ENCODE assay signal across 8 mouse cellular contexts in genomic region chr2:32966689-32967631, GRCm38 (mm10). TPM values are rescaled to one million over a fixed set of nuclear protein-coding genes. Genes with fewer than 3 reads are reported as not detected.
DNase-seq lines count a peak whose midpoint lies in the region; ATAC-seq and TF ChIP-seq lines count a peak whose summit lies in the region.

No protein-coding gene starts in this region.

- H3K36me3 ChIP-seq in E14TG2a.4 (ENCODE audit: insufficient read depth, low read length), result peaks cover 41% of the 10 kb centered on the region
- H3K36me3 ChIP-seq in forebrain, embryonic 11.5 days (ENCODE audit: control insufficient read depth, insufficient read depth, low read length), result peaks cover 10% of the 10 kb centered on the region
- H3K36me3 ChIP-seq in heart, embryonic 16.5 days (ENCODE audit: control insufficient read depth, insufficient read depth), result peaks cover 22% of the 10 kb centered on the region
- H3K36me3 ChIP-seq in liver, postnatal 0 days (replicated peaks; ENCODE audit: insufficient read depth, low read length), result peaks cover 10% of the 10 kb centered on the region
- H3K36me3 ChIP-seq in neural tube, embryonic 13.5 days, result peaks cover 26% of the 10 kb centered on the region

- DNase-seq in c-Kit-positive CD71-positive TER-119-positive erythroid progenitor cells, embryonic 14.5 days (ENCODE audit: low spot score), result peak; percentile 72
- DNase-seq in forebrain, embryonic 11.5 days (ENCODE audit: low spot score), result peak; percentile 87
- peak; percentile 89 to 91 for DNase-seq in kidney, postnatal 36 days
- DNase-seq in liver, postnatal 0 days, result peak; percentile 88
- DNase-seq in telencephalon, adult 2 months (ENCODE audit: low read depth, low spot score), result peak; percentile 90

- H3K9ac ChIP-seq in forebrain, embryonic 11.5 days (ENCODE audit: low read length), result peak overlapping the region; percentile 86
- peak overlapping the region; percentile 90 for H3K9ac ChIP-seq in heart, embryonic 16.5 days (ENCODE audit: low read length)
- peak overlapping the region; percentile 70 for H3K9ac ChIP-seq in liver, postnatal 0 days (replicated peaks)
- H3K9ac ChIP-seq in neural tube, embryonic 13.5 days, result peak overlapping the region; percentile 76

- no peaks in the 10 kb centered on the region for H3K27me3 ChIP-seq in E14TG2a.4 (ENCODE audit: insufficient read depth, low read length)
- no peaks in the 10 kb centered on the region for H3K27me3 ChIP-seq in forebrain, embryonic 11.5 days (ENCODE audit: control insufficient read depth, insufficient read depth, low read length)
- H3K27me3 ChIP-seq in heart, embryonic 16.5 days (ENCODE audit: control insufficient read depth, insufficient read depth, low read length), result no peaks in the 10 kb centered on the region
- no peaks in the 10 kb centered on the region for H3K27me3 ChIP-seq in liver, postnatal 0 days (ENCODE audit: insufficient read depth, low read length)
- H3K27me3 ChIP-seq in neural tube, embryonic 13.5 days, result no peaks in the 10 kb centered on the region

- peaks cover 68% of the 10 kb centered on the region for H3K4me1 ChIP-seq in E14TG2a.4 (replicated peaks; ENCODE audit: low read depth, low read length)
- H3K4me1 ChIP-seq in forebrain, embryonic 11.5 days (replicated peaks; ENCODE audit: control insufficient read depth, insufficient read depth, low read length), result peaks cover 16% of the 10 kb centered on the region; the same call in 1 of the 2 replicates
- peaks cover 51% of the 10 kb centered on the region for H3K4me1 ChIP-seq in heart, embryonic 16.5 days (ENCODE audit: control insufficient read depth, insufficient read depth, low read length)
- H3K4me1 ChIP-seq in liver, postnatal 0 days (ENCODE audit: insufficient read depth), result peaks cover 45% of the 10 kb centered on the region
- peaks cover 62% of the 10 kb centered on the region for H3K4me1 ChIP-seq in neural tube, embryonic 13.5 days (replicated peaks)

- peak overlapping the region; percentile 95 for H3K4me2 ChIP-seq in forebrain, embryonic 11.5 days (ENCODE audit: low read depth, low read length, severe bottlenecking)
- H3K4me2 ChIP-seq in heart, embryonic 16.5 days (ENCODE audit: low read depth, low read length), result peak overlapping the region; percentile 96
- peak overlapping the region; percentile 73 for H3K4me2 ChIP-seq in liver, postnatal 0 days (ENCODE audit: low read depth, low read length)
- H3K4me2 ChIP-seq in neural tube, embryonic 13.5 days, result peak overlapping the region; percentile 87

- 1% methylated on average over 55 of the region's 55 CpGs for WGBS in forebrain, embryonic 11.5 days
- WGBS in heart, embryonic 16.5 days, result under 1% methylated on average over 55 of the region's 55 CpGs
- WGBS in liver, postnatal 0 days (ENCODE audit: insufficient replicate concordance), result 1% methylated on average over 55 of the region's 55 CpGs
- WGBS in neural tube, embryonic 13.5 days, result under 1% methylated on average over 55 of the region's 55 CpGs

- H3K4me3 ChIP-seq in E14TG2a.4 (replicated peaks; ENCODE audit: low read length), result peak overlapping the region; percentile 86
- peak overlapping the region; percentile 57 for H3K4me3 ChIP-seq in forebrain, embryonic 11.5 days (ENCODE audit: low read depth, low read length)
- peak overlapping the region; percentile 84 for H3K4me3 ChIP-seq in heart, embryonic 16.5 days (ENCODE audit: low read length)
- peak overlapping the region; percentile 69 for H3K4me3 ChIP-seq in liver, postnatal 0 days (ENCODE audit: low read depth, low read length)
- H3K4me3 ChIP-seq in neural tube, embryonic 13.5 days, result peak overlapping the region; percentile 59

- TF ChIP-seq EP300 in liver, postnatal 0 days (IDR thresholded peaks at IDR 0.05; ENCODE audit: low read depth), result no peak; the same call in 1 of the 2 replicates

- H3K27ac ChIP-seq in forebrain, embryonic 11.5 days (ENCODE audit: low read depth, low read length), result peak overlapping the region; percentile 83
- H3K27ac ChIP-seq in heart, embryonic 16.5 days (ENCODE audit: low read length), result peak overlapping the region; percentile 100
- peak overlapping the region; percentile 94 for H3K27ac ChIP-seq in liver, postnatal 0 days (ENCODE audit: low read depth)
- H3K27ac ChIP-seq in neural tube, embryonic 13.5 days (replicated peaks), result peak overlapping the region; percentile 94

- ATAC-seq in forebrain, embryonic 11.5 days (replicated peaks; ENCODE audit: low FRiP score), result peak; percentile 84
- peak; percentile 78 for ATAC-seq in heart, embryonic 16.5 days (replicated peaks; ENCODE audit: extremely low read depth, insufficient read depth, low FRiP score)
- ATAC-seq in liver, postnatal 0 days, result peak; percentile 87
- ATAC-seq in neural tube, embryonic 13.5 days (ENCODE audit: low read depth), result peak; percentile 91

- H3K9me3 ChIP-seq in E14TG2a.4 (ENCODE audit: low read length), result no peaks in the 10 kb centered on the region
- no peaks in the 10 kb centered on the region for H3K9me3 ChIP-seq in forebrain, embryonic 11.5 days (ENCODE audit: control insufficient read depth, low read length)
- H3K9me3 ChIP-seq in heart, embryonic 16.5 days (replicated peaks; ENCODE audit: control insufficient read depth, low read length), result no peaks in the 10 kb centered on the region
- H3K9me3 ChIP-seq in liver, postnatal 0 days (ENCODE audit: low read length), result no peaks in the 10 kb centered on the region
- H3K9me3 ChIP-seq in neural tube, embryonic 13.5 days, result no peaks in the 10 kb centered on the region

- TF ChIP-seq CTCF in E14TG2a.4 (conservative IDR thresholded peaks at IDR 0.05; ENCODE audit: low read length), result peak; percentile 49
- peak; percentile 78 for TF ChIP-seq CTCF in liver, postnatal 0 days (IDR thresholded peaks at IDR 0.05; ENCODE audit: low read depth)

RNA-seq across cellular contexts. Expression of gene Lrsam1, which starts 5.5 kb away (rescaled TPM):
- polyA plus RNA-seq in forebrain, embryonic 11.5 days (2014; fragmentation: Nextera tagmentation; extraction: Ambion mirVana), result 10.7 and 13.0 TPM in 2 replicates
- polyA plus RNA-seq in heart, embryonic 16.5 days (2015; fragmentation: Nextera tagmentation; extraction: Ambion mirVana), result 8.2 and 8.8 TPM in 2 replicates
- 1.3 and 1.6 TPM in 2 replicates for polyA plus RNA-seq in liver, postnatal 0 days (2015; fragmentation: Nextera tagmentation; extraction: Ambion mirVana)
- 23.9 and 27.3 TPM in 2 replicates for polyA plus RNA-seq in neural tube, embryonic 13.5 days (2015; fragmentation: Nextera tagmentation; extraction: Ambion mirVana)

RNA-seq across cellular contexts. Expression of gene Rpl12, which starts 5.6 kb away (rescaled TPM):
- polyA plus RNA-seq in forebrain, embryonic 11.5 days (2014; fragmentation: Nextera tagmentation; extraction: Ambion mirVana), result 134 and 151 TPM in 2 replicates
- 90.1 and 92.2 TPM in 2 replicates for polyA plus RNA-seq in heart, embryonic 16.5 days (2015; fragmentation: Nextera tagmentation; extraction: Ambion mirVana)
- 103 and 104 TPM in 2 replicates for polyA plus RNA-seq in liver, postnatal 0 days (2015; fragmentation: Nextera tagmentation; extraction: Ambion mirVana)
- 102 and 106 TPM in 2 replicates for polyA plus RNA-seq in neural tube, embryonic 13.5 days (2015; fragmentation: Nextera tagmentation; extraction: Ambion mirVana)

RNA-seq across cellular contexts. Expression of gene Slc2a8, which starts 14.9 kb away (rescaled TPM):
- polyA plus RNA-seq in forebrain, embryonic 11.5 days (2014; fragmentation: Nextera tagmentation; extraction: Ambion mirVana), result 11.8 and 13.4 TPM in 2 replicates
- polyA plus RNA-seq in heart, embryonic 16.5 days (2015; fragmentation: Nextera tagmentation; extraction: Ambion mirVana), result 24.3 and 25.4 TPM in 2 replicates
- polyA plus RNA-seq in liver, postnatal 0 days (2015; fragmentation: Nextera tagmentation; extraction: Ambion mirVana), result 11.7 and 11.8 TPM in 2 replicates
- polyA plus RNA-seq in neural tube, embryonic 13.5 days (2015; fragmentation: Nextera tagmentation; extraction: Ambion mirVana), result 23.4 and 26.4 TPM in 2 replicates

Comparison
In these comparisons a context has a peak if more than half of its experiments do, and no peak if none do; other contexts are left out.
1. Peak in every context shown above with its lines: DNase-seq, ATAC-seq, H3K4me3 ChIP-seq and H3K27ac ChIP-seq.